Mouse (Mus musculus): ENCODE measurements at regions not wholly inside any gene's neighbourhood (a gene's known extent, or its start where the extent isn't known, plus 50 kb on each side); places are given as distances from the start of the nearest gene placed in this dataset.

DNA sequence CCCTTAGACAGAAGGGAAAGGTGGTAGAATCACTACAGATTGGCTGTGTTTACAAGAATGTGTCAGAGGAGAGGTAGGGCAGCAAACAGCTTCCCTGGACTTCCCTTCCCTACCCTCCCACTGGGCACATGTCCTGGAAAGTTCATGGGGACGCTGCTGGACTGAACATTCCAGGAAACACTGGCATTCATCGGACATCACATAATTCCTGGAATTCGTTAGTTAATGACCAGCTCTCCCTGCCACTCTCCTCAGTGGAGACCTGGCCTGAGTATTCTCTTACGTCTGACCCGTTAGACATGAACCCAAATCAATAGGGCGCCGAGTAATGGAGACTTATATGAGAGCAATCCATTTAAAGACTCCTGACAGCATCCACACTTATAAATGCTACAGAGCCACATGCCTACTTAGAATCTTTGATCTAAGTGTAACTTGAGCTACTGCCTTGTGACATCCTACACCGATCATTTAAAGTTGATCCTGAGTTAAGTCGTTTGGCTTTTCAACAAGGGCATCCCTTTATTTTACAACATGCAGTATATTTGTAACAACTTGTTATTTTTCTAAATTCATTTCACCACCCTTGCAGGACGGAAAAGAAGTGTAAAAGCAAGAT, 156.6 kb downstream of the Snx10 start:
- Histone ChIP-seq H3K9ac (ENCODE audit: control insufficient read depth, low read depth, low read length, poor library complexity, severe bottlenecking) (no peak overlapping the region), H3K4me1 (ENCODE audit: control insufficient read depth in 1 of 2, insufficient read depth in 2 of 2, low read length in 2 of 2) (no peaks in the 10 kb centered on the region), H3K36me3 (ENCODE audit: control insufficient read depth in 1 of 2, insufficient read depth in 2 of 2, low read length in 2 of 2) (no peaks in the 10 kb centered on the region), H3K4me3 (ENCODE audit: control insufficient read depth in 1 of 2, insufficient read depth in 1 of 2, low read depth in 2 of 2, low read length in 2 of 2) (no peak overlapping the region), H3K27ac (ENCODE audit: control insufficient read depth, low read depth, low read length) (no peak overlapping the region), H3K27me3 (ENCODE audit: control insufficient read depth in 1 of 2, insufficient read depth in 2 of 2, low read length in 2 of 2) (no peaks in the 10 kb centered on the region), H3K9me3 (replicated peaks; ENCODE audit: insufficient read depth, low read length) (no peaks in the 10 kb centered on the region), H3K79me2 (ENCODE audit: control insufficient read depth, insufficient read depth, low read length, poor library complexity) (no peaks in the 10 kb centered on the region)
- no peak for TF ChIP-seq ZC3H11A (IDR thresholded peaks at IDR 0.05; ENCODE audit: low read depth, low read length)
- no peak for TF ChIP-seq USF2 (IDR thresholded peaks at IDR 0.05; ENCODE audit: borderline replicate concordance in 1 of 2, insufficient read depth in 1 of 2, low read depth in 1 of 2, low read length in 2 of 2)
- TF ChIP-seq NRF1 (IDR thresholded peaks at IDR 0.05; ENCODE audit: insufficient read depth, low read depth, low read length, poor library complexity, severe bottlenecking) = no peak
- no peak for TF ChIP-seq CHD2 (IDR thresholded peaks at IDR 0.05; ENCODE audit: low read length)
- no peak for TF ChIP-seq POLR2AphosphoS2 (IDR thresholded peaks at IDR 0.05; ENCODE audit: low read length)
- DNase-seq (ENCODE audit: low read depth, low spot score) = no peak

GRCm38 (mm10) chr6:51683131-51683530, 159.4 kb downstream of the Snx10 start:
- H3K79me2 ChIP-seq (ENCODE audit: control insufficient read depth, insufficient read depth, low read length, poor library complexity) = no peaks in the 10 kb centered on the region
- no peaks in the 10 kb centered on the region for H3K27me3 ChIP-seq (ENCODE audit: control insufficient read depth in 1 of 2, insufficient read depth in 2 of 2, low read length in 2 of 2)
- H3K9ac ChIP-seq (ENCODE audit: control insufficient read depth, low read depth, low read length, poor library complexity, severe bottlenecking) = no peak overlapping the region
- H3K27ac ChIP-seq (ENCODE audit: control insufficient read depth, low read depth, low read length) = no peak overlapping the region
- H3K4me1 ChIP-seq (ENCODE audit: control insufficient read depth in 1 of 2, insufficient read depth in 2 of 2, low read length in 2 of 2) = no peaks in the 10 kb centered on the region
- H3K9me3 ChIP-seq (replicated peaks; ENCODE audit: insufficient read depth, low read length) = no peaks in the 10 kb centered on the region
- no peak for DNase-seq (ENCODE audit: low read depth, low spot score)
- H3K4me3 ChIP-seq (ENCODE audit: control insufficient read depth in 1 of 2, insufficient read depth in 1 of 2, low read depth in 2 of 2, low read length in 2 of 2) = no peak overlapping the region
- no peak for TF ChIP-seq NRF1 (IDR thresholded peaks at IDR 0.05; ENCODE audit: insufficient read depth, low read depth, low read length, poor library complexity, severe bottlenecking)
- TF ChIP-seq POLR2AphosphoS2 (IDR thresholded peaks at IDR 0.05; ENCODE audit: low read length) = no peak
- no peak for TF ChIP-seq SMC3 (IDR thresholded peaks at IDR 0.05; ENCODE audit: low read depth, low read length)
- TF ChIP-seq BHLHE40 (IDR thresholded peaks at IDR 0.05; ENCODE audit: borderline replicate concordance, low read depth, low read length) = no peak
- no peak for TF ChIP-seq ZNF384 (IDR thresholded peaks at IDR 0.05; ENCODE audit: low read depth, low read length)
- no peak for TF ChIP-seq MAZ (IDR thresholded peaks at IDR 0.05; ENCODE audit: low read depth, low read length)
- TF ChIP-seq RCOR1 (IDR thresholded peaks at IDR 0.05; ENCODE audit: low read depth, low read length) = no peak
- TF ChIP-seq JUND (IDR thresholded peaks at IDR 0.05; ENCODE audit: low read depth, low read length) = no peak
- no peak for TF ChIP-seq ETS1 (IDR thresholded peaks at IDR 0.05; ENCODE audit: low read depth, low read length)
- no peaks in the 10 kb centered on the region for H3K36me3 ChIP-seq (ENCODE audit: control insufficient read depth in 1 of 2, insufficient read depth in 2 of 2, low read length in 2 of 2)

- H3K36me3 ChIP-seq (ENCODE audit: control insufficient read depth in 1 of 2, insufficient read depth in 2 of 2, low read length in 2 of 2) = no peaks in the 10 kb centered on the region
Observed at GRCm38 (mm10) chr6:51685651-51686287, 162.1 kb downstream of the Snx10 start.

More at GRCm38 (mm10) chr6:51685651-51686287, 162.1 kb downstream of the Snx10 start:
- DNase-seq (ENCODE audit: low read depth, low spot score) = no peak
- H3K9ac ChIP-seq (ENCODE audit: control insufficient read depth, low read depth, low read length, poor library complexity, severe bottlenecking) = no peak overlapping the region
- no peak for TF ChIP-seq TBP (IDR thresholded peaks at IDR 0.05; ENCODE audit: low read depth, low read length)
- no peak for TF ChIP-seq TAL1 (IDR thresholded peaks at IDR 0.05; ENCODE audit: low read length)
- no peak for TF ChIP-seq UBTF (IDR thresholded peaks at IDR 0.05; ENCODE audit: borderline replicate concordance, insufficient read depth, low read depth, low read length)
- no peak for TF ChIP-seq CHD2 (IDR thresholded peaks at IDR 0.05; ENCODE audit: low read length)
- TF ChIP-seq CHD1 (IDR thresholded peaks at IDR 0.05; ENCODE audit: low read depth, low read length) = no peak
- TF ChIP-seq USF2 (IDR thresholded peaks at IDR 0.05; ENCODE audit: borderline replicate concordance in 1 of 2, insufficient read depth in 1 of 2, low read depth in 1 of 2, low read length in 2 of 2) = no peak
- TF ChIP-seq ZC3H11A (IDR thresholded peaks at IDR 0.05; ENCODE audit: low read depth, low read length) = no peak
- no peak for TF ChIP-seq SMC3 (IDR thresholded peaks at IDR 0.05; ENCODE audit: low read depth, low read length)
- TF ChIP-seq MAFK (IDR thresholded peaks at IDR 0.05; ENCODE audit: borderline replicate concordance, low read depth, low read length) = no peak
- TF ChIP-seq MYC (IDR thresholded peaks at IDR 0.05; ENCODE audit: low read depth, low read length) = no peak
- TF ChIP-seq JUND (IDR thresholded peaks at IDR 0.05; ENCODE audit: low read depth, low read length) = no peak
- TF ChIP-seq MAX (IDR thresholded peaks at IDR 0.05; ENCODE audit: low read length) = no peak
- no peak for TF ChIP-seq POLR2AphosphoS2 (IDR thresholded peaks at IDR 0.05; ENCODE audit: low read length)
- TF ChIP-seq POLR2A (IDR thresholded peaks at IDR 0.05; ENCODE audit: control insufficient read depth in 1 of 2, insufficient read depth in 1 of 2, low read depth in 1 of 2, low read length in 2 of 2, poor library complexity in 1 of 2) = no peak
- no peaks in the 10 kb centered on the region for H3K79me2 ChIP-seq (ENCODE audit: control insufficient read depth, insufficient read depth, low read length, poor library complexity)
- no peak overlapping the region for H3K27ac ChIP-seq (ENCODE audit: control insufficient read depth, low read depth, low read length)
- H3K27me3 ChIP-seq (ENCODE audit: control insufficient read depth in 1 of 2, insufficient read depth in 2 of 2, low read length in 2 of 2) = no peaks in the 10 kb centered on the region
- no peaks in the 10 kb centered on the region for H3K4me1 ChIP-seq (ENCODE audit: control insufficient read depth in 1 of 2, insufficient read depth in 2 of 2, low read length in 2 of 2)
- H3K4me3 ChIP-seq (ENCODE audit: control insufficient read depth in 1 of 2, insufficient read depth in 1 of 2, low read depth in 2 of 2, low read length in 2 of 2) = no peak overlapping the region
- no peaks in the 10 kb centered on the region for H3K9me3 ChIP-seq (replicated peaks; ENCODE audit: insufficient read depth, low read length)
